Mouse (Mus musculus) cerebellum, adult 9-11 months (tissue): ENCODE measurements around the gene Dnaaf3.
"Not testable (repeated sequence)": the region's sequence is repeated elsewhere in the genome, so short reads cannot be mapped to it uniquely, and the experiment has no call there.

Source experiments
- DNase-seq: peaks from one replicate; pipeline ENCODE4 v3.0.0; 2022

Gene Dnaaf3

DNA sequence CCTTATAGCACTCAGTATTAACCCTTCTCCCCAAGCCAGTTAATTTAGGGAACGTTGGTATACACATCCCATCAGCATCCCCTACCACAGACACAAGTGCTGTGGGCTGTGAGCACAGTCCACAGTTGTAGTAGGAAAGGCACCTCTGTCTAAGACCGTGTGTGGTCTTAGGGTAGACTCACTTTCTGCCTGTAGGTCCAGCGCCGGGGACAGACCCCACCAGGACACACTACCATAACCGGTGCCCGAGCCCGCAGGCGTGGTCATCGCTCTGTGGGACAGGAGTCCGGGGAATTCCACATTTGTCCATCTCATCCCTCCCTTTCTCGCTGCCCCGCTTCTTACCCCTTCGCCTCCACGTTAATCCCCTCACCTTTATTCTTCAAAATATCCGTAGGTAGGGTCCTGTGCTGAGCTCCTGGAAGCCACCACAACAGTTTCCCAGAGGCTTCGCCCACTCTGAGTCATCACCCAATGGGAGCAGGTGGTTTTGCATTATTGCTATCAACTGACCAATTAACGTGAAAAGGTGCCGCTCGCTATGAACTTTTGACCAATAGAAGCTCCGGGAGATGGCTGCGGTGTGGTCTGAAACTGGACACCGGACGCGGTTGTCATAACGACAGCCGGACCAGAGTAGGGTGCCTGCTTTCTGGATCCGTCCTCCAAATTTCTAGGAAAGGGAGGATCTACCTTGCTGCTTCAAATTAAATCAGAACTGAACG, at the start of gene Dnaaf3:
Gene Dnaaf3, minus strand, starts transcription at position 449 of the 725 bp plus-strand sequence.
- DNase-seq: no peak

DNA sequence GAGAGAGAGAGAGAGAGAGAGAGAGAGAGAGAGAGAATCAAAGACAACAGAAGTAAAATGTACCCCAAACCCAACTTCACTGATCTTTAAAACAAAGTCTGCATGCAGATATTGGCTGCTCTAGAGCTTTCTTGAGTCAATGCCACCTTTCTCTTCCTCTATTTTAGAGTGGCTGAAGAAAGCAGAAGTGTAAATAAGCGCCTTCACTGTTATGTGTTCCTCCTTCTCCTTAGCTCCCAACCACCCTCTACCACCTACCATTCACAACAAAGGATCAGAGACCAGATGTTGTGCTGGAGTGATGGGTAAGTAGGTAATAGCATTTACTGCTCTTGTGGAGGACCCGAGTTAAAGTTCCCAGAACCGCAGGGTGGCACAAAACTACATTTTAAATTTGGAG, 49.2 kb upstream of the Dnaaf3 start:
- not testable (repeated sequence) for DNase-seq

GRCm38 (mm10) chr7:4572361-4572760, 40.1 kb upstream of the Dnaaf3 start:
- not testable (repeated sequence) for DNase-seq

DNA sequence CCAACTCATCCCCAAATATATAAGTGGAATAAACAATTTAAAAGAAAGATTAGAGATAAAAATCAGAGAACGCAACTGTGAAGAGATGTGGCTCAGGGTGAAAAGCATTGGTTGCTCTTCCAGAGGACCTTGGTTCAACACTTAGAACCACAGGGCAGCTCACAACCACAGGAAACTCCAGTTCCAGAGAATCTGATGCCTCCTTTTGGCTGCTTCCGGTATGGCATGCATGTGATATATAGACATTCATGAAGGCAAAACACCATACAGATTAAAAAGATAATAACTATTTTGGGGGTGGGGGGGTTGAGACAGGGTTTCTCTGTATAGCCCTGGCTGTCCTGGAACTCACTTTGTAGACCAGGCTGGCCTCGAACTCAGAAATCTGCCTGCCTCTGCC, 30.4 kb upstream of the Dnaaf3 start:
- DNase-seq: no peak

DNA sequence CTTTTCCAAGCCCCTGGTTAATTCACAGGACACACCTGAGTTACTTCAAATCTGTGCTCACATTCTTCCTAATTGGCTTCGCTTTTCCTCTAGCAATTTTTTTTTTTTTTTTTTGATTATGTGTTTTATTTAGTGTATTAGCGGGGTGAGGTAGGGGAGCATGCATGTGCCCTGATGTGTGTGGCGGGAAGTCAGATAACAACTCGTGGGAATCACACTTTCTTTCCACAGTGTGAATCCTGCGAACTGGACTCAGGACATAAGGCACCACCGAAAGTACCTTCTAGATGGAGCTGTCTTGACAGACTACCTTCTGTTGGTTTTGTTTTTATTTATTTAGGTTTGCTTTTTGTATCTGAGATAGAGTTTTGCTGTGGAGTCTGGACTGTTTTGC, 24.9 kb upstream of the Dnaaf3 start:
- DNase-seq: no peak

DNA sequence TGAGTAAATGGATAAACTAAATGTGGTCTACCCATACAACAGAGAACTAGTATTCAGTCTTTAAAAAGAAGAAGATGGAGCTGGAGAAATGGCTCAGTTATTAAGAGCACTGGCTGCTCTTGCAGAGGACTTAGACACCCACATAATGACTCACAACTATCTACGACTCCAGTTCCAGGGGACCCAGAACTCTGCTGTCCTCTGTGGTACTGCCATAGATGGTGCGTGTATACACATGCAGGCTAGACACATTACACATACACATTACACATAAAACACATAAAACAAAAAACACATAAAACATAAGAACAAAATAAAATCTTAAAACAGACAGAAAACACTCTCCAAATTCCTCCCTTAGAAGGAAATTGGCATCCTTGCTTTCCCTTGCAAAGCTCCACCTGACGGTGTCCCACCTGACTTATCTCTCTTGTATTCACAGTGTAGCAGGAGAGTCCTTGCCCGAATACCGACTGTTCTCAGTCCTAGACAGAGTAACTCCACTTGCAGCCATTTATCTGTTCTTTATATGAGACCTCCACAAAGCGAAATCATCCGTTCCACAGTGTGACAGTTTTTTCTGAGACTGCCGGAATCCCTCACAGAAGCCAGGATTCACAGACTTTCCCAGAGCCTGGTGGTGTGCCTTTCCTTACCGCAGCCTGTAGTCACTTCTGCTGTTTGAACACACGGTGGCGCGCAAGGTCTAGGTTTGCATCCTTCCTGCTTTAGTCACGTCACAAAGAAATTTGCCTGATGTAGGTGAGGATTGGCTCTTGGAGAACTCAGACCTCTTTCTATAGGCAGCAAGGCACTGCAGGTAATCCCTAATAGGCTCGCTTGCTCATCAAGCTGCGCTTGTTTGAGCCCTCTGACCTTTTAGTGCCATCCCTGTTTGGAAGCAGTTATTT, 24.3 kb upstream of the Dnaaf3 start:
- peak; percentile 85 for DNase-seq

- DNase-seq: peak; percentile 57
Observed at GRCm38 (mm10) chr7:4547221-4547641, 15.0 kb upstream of the Dnaaf3 start, which contains the start of gene Syt5. Gene Syt5 (minus strand): TSS chr7:4547541.

- DNase-seq: peak; percentile 86
Observed at GRCm38 (mm10) chr7:4546591-4547131, 14.4 kb upstream of the Dnaaf3 start.

DNA sequence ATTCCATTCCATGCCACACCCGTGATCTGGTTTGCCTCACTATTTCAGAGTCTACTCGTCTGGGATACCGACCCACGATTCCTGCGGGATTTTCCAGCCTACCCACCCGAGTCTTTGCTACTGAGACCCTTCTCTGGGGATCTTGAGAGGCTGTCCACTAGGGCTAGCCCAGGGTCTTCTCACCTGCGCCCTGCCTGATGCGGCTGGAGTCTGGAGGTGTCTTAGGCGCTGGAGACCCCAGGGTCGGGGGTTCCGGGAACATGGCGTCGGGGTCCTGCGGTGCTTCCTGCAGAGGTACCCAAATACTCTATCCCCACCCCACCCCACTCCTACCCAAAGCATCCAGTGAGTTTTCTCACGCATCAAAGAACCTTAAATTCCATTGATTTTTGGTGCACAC, 13.8 kb upstream of the Dnaaf3 start:
- DNase-seq: no peak

DNA sequence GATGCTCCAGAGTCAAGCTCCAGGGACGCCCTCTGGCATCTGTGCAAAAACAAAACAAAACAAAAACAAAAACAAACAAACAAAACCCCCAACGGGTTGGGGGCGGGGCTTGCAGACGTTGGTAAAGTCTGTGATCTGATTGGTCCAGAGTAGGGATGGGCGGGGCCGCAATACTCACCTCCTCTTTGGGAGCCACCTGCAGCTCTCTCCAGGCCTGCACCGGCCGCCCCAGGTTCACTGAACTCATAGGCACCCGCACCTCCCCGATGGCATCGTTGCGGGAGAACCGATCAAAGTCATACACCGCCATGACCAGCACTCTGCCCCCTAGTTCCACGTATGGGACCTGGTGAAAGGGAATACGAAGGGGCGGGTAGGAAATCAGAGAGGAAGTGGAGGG, 9.8 kb upstream of the Dnaaf3 start:
- no peak for DNase-seq

DNA sequence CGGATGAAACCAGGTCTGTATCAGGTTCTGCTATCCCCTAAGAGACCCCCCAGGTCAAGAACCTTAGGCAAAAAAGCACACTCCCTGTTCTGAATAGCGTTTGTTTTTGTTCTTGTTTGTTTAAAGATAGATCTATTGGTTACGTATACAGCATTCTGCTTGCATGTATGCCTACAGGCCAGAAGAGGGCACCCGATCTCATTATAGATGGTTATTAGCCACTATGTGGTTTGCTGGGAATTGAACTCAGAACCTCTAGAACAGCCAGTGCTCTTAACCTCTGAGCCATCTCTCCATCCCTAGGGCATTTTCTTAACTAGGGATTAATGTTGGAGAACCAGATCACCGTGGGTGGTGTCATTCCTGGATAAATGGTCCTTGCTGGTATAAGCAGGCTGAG, 9.1 kb upstream of the Dnaaf3 start:
- DNase-seq: no peak

GRCm38 (mm10) chr7:4539019-4539418, 6.8 kb upstream of the Dnaaf3 start:
- no peak for DNase-seq

- no peak for DNase-seq
Observed at GRCm38 (mm10) chr7:4537181-4537580, 4.9 kb upstream of the Dnaaf3 start.

- no peak for DNase-seq
Observed at GRCm38 (mm10) chr7:4536369-4536768, 4.1 kb upstream of the Dnaaf3 start.

DNA sequence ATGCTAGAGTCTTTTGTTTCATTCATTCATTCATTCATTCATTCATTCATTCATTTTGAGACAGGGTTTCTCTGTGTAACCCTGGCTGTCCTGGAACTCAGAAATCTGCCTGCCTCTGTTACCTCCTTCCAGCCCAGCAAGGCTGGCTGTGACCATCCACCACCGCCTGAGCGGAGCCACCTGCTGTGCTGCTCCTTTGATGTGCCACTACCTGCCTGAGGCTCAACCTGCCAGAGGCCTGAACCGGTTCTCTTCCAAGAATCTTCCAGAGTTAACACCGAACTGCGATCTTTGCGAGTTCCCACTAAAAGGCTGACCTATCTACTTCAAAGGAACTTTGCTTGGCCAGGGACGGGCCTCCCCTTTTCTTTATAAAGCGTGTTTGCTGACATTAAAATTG, 2.1 kb downstream of the Dnaaf3 start:
- DNase-seq: not testable (repeated sequence)

DNA sequence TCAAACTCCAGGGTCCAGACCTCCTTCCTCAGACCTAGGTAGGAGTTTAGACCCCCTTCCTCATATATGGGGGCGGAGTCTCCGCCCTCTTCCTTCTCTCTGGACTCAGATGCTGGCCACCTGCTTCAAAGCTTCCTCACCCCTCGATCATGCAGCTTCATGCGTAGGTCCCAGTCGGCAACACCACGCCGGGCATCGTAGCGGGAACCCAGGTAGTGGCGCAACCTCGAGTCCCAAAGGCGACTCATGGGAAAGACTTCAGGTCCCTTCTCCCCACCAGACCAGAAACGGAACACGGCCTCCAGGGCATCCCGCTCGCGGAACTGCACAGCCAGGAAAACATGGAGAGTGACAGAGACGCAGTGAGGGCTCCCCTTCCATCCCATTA, 5.0 kb downstream of the Dnaaf3 start:
- DNase-seq: no peak

- DNase-seq: peak; percentile 71
Observed at GRCm38 (mm10) chr7:4526341-4527301, 5.6 kb downstream of the Dnaaf3 start.

DNA sequence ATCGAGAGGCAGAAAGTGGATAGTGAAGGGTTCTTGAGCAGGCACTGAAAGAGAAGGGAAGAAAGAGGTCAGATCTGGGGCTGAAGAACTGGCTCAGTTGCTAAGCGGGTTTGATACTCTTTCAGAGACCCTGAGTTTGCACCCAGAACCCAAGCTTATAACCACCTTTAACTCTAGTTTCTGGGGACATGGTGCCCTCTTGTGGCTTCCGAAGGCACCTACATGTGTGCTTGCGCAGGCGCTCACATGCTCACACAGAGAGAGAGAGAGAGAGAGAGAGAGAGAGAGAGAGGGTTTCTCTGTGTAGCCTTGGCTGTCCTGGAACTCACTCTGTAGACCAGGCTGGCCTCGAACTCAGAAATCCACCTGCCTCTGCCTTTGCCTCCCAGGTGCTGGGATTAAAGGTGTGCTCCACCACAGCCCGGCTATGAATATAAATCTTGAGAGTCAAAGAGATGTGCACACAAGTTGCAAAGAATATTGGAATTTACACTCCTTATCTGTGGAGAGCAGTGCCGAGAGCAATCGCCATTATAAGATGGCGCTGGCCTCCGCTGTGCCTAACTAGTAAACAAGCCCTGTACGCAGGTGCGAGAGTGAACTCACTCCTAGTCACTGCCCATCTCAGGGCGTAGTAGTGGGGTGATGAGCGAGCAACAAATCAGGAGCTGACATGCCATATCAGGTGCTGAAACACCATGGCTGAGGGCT, 7.9 kb downstream of the Dnaaf3 start, which contains the start of gene Tnni3:
Gene Tnni3, minus strand, starts transcription at position 18 of the 711 bp plus-strand sequence.
- DNase-seq: peak; percentile 51

DNA sequence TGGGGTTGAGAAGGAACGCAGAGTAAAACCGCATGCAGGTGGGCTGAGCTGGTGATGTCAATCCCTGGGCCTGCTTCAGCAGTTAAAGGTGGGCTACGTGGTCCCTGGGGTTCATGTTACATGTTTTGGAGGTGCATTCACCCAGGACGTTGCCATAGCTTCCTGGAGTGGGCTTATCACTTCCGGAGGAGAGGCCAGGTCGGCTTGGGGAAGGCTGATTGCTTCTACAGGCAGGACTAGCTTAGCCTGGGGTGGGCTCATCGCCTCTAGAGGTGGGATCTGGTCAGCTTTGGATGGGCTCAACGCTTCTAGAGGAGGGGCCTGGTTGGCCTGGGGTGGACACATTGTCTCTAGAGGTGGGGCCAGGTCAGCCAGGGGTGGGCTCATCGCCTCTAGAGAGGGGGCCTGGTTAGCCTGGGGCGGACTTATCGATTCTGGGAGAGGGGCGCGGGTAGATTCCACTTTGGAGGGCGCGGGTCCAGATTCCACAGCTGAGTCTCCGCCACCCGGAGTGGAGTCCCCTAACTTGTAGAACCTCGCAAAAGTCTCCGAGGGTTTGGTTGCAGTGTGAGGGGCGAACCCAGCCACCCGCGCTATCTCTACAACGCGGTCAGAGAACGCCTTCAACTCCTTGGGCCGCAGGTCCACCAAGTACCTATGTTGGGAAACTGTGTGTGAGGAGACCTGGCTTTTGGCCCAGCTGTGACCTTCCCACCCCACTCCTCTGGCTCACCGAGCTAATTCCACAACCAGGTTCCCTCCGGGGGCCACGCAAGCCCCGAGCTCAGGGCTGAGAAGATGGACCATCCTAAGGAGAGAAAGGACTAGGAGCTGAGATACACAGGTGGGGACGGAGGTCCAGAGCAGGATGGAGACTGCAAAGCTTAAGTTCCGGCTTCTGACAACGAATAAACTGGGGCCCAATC, 8.8 kb downstream of the Dnaaf3 start:
- peak; percentile 24 for DNase-seq

DNA sequence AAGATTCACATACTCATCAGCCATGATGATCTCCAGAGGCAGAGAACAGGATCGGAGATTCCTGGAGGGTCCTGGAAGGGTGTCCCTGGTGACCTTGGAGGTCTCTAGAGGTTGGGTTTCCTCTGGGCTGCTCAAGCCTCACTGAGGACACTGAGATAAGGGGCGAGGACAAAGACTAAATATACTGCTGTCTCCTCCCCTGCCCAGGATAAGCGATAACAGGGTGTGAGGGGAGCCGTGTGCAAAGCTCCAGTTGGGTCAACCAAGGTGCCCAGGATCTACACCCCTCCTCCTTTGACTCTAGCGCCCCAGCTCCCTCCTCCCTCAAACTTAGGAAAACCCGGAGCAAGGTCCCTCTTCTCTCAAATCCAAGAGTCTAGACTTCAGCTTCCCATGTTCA, 10.0 kb downstream of the Dnaaf3 start:
- DNase-seq: no peak
